Mouse (Mus musculus) liver, embryonic 14.5 days (tissue): ENCODE results near the gene Rnf19b.

Source experiments
- CTCF ChIP-seq: IDR thresholded peaks from 2 replicates; pipeline ENCODE4 v1.5.1; 2016; ENCODE audit warnings: antibody characterized with exemption, low read depth, control low read depth
- EP300 ChIP-seq: IDR thresholded peaks from 2 replicates; pipeline ENCODE4 v1.6.1; 2016; ENCODE audit warnings: antibody characterized with exemption, low read depth

DNA sequence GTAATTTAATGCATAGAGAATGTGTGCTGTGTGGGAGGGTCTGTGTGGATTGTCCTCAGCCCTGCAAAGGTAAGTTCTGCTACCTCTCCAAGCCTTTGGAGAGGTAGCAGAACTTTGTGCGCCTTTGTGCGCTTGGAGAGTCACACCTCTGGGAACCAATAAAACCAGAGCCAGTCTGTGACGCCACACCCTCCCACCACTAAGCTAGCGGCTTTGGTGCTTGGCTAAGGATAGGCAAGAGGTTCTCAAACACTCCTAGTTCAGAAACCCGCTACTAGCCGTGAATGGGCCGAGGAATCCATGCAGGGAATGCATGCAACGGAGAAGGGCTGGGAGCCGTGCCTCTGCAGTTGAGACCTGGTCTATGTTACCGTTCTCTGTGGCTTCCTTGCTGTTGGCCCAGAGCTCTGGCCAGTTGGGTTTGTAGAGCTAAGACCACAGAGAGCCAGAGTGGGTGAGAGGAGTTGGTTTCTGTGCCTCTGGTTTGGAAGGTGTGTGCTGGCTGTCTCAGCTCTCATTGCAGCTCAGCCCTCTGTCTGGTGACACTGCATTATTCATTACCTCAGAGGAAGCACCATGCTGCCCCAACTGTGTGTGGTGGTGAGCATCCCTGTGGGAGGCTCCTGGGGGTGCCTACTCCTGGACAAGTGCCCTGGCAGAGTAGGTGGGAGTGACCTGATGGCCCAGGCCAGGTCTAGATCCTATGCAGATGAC, 44.8 kb upstream of the Rnf19b start:
- TF ChIP-seq CTCF (no peak), EP300 (no peak)
